Mouse (Mus musculus) embryonic stem cell, embryonic (primary cell): ENCODE measurements around the gene Klhl24.

Experiments
- CTCF ChIA-PET, 4 experiments: fragments of 300-600 bp in 2 of 4; fragments of 350-600 bp in 2 of 4; sonication (Branson Sonifier 250); formaldehyde crosslinking; loops; one replicate each; lab custom pipeline; 2022; ENCODE audit warnings: inconsistent platforms in 2 of 4; lab: Charles Lee
- POLR2A ChIA-PET, 4 experiments: fragments of 300-600 bp in 2 of 4; fragments of 350-600 bp in 2 of 4; sonication (Branson Sonifier 250); formaldehyde crosslinking; loops; one replicate each; lab custom pipeline; 2022; ENCODE audit warnings: antibody characterized with exemption in 4 of 4, inconsistent platforms in 1 of 4; lab: Charles Lee

Gene Klhl24

DNA sequence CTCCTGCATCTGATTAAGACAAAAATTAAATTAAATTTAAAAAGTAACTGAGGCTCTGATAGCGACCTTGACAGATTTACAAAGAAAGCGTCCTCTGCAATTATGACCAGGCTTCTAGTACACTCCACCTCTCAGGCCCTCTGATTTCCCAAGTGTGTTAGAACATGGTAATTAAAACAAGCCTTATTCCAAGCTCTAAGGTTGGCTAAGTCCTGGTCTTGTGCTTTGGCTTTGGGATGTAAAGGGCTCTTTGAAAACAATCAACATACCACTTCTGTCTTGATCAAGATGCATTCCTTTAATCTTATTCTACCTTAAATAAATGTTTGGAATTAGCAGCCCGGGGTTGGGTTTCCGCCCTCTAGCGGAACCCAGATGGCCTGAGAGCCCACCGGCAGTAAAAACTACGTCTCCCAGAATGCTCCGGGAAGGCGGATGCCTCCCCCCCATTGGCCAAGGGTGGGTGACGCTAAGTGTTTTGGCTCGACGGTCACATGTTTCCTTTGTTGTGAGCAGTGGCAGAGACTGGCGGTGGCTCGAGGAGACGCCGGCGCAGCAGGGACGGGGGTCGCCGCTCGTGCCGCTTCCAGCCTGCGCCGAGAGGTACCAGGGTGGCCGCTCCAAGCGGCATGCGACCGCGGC, at the start of gene Klhl24:
Klhl24 (plus strand) TSS at position 474 of the 642 bp plus-strand sequence.
- ChIA-PET CTCF (no interaction called here), POLR2A (interaction anchor here in 3 of 4 experiments (0.6 to 2.3 kb wide), 9 partner anchors 9 to 329 kb away, joined by 3 to 8 read pairs (median 3); partner anchors contain the start of gene Abcc5 (in 1 of the 3))

DNA sequence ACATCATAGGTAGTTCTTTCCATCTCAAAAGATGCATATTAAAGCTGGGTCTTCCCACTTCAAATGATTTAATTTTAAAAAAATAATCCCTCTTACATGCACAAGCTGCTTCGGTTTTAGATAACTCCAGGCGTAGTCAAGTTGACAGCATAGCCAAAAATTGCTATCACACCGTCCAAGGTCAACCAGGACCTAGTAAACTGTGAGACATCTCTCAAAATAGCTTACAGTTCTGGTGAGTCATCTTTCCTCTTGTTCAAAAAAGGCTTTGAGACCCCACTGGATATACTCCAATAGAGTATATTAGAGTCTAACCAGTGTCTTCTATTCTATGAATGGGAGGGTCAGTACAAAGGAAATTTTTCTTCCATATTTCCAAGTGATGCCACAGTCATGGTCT, 44.7 kb upstream of the Klhl24 start:
- ChIA-PET CTCF (interaction anchor here in 1 of 4 experiments (0.6 kb wide), 1 partner anchor 369 kb away, joined by 11 read pairs; no protein-coding TSS in a partner anchor), POLR2A (interaction anchor here in 1 of 4 experiments (1.1 kb wide), 1 partner anchor 44 kb away, joined by 3 read pairs; no protein-coding TSS in a partner anchor)

DNA sequence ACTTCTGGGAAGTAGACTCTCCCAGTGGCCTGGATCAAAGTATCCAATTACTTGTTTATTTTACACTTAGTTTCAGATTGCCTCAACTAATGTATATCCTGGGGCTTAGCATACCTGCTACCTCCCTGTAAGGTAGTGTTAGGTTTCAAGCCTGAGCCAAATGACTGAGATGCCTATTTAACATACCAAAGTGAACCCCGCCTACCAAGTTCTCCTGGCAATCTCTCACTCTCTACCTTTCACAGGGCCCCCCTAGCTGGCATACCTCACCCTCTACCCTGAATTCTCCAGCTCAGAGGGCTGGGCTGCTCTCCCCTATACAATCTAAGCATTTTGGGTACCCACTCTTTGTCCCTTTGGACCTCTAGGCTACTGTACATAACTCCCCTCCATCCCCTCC, 24.6 kb upstream of the Klhl24 start:
- POLR2A ChIA-PET, result interaction anchor here in 3 of 4 experiments (0.6 to 1.1 kb wide), 6 partner anchors 17 to 26 kb away, joined by 3 to 4 read pairs (median 3); no protein-coding TSS in a partner anchor
- CTCF ChIA-PET, result no interaction called here

DNA sequence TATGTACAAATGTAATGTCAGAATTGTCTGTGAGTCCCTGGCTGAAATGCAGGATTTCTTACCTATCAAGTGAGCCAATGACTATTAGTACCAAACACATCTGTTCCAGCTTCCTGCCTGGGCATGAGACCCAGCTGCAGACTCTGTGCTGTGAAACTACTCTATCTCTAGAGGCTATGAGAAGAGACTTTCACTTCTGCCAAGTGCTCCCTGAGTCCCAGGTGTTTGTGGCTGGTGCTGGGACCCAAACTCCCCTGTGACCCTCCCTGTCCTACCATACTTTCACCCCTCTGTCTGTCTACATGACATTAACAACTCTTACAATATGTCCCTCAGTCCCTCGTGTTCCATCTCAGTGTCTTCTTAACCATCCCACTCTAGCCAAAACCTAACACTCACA, 20.7 kb upstream of the Klhl24 start:
- CTCF ChIA-PET, result no interaction called here
- POLR2A ChIA-PET, result interaction anchor here in 2 of 4 experiments (0.6 to 1.6 kb wide), 3 partner anchors 21 to 387 kb away, joined by 3 read pairs; no protein-coding TSS in a partner anchor

DNA sequence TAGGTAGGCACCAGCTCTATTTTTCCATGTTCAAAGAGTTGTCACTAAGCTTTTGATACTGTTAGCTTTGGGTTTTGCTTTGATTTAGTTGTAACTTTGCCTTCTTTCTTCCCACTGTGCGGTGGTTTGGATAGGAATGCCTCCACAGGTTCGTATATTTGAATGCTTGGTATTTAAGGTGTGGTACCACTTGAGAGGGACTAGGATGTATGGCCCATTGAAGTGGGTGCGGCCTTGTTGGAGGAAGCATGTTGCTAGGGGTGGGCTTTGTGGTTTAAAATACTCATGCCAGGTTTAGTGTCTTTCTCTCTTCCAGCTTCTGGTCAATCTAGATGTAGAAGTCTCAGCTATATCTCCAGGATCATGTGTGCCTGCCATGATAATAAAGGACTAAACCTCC, 17.1 kb upstream of the Klhl24 start:
- POLR2A ChIA-PET, result interaction anchor here in 1 of 4 experiments (0.7 to 2.1 kb wide), 4 partner anchors 13 to 186 kb away, joined by 3 to 8 read pairs (median 4); no protein-coding TSS in a partner anchor
- CTCF ChIA-PET, result interaction anchor here in 1 of 4 experiments (0.6 kb wide), 1 partner anchor 123 kb away, joined by 3 read pairs; no protein-coding TSS in a partner anchor

DNA sequence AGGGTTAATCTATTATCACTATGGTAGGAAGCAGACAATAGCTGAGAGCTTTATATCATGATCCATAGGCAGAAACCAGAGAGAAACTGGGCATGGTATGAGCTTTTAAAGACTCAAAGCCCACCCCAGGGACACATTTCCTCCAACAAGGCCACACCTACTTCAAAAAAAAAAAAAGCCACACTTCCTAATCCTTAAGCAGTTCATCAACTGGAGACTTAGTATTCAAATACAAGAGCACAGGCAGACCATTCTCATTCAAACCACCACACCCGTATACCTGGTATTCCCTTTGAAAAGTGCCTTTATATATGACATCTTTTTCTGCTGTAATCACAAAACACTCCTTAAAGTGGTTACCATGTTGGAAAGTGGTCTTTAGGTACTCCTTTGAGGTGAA, 12.7 kb upstream of the Klhl24 start:
- ChIA-PET POLR2A (interaction anchor here in 3 of 4 experiments (0.6 to 4.0 kb wide), 13 partner anchors 9 to 311 kb away, joined by 3 to 11 read pairs (median 4); partner anchors contain the start of gene Klhl24 (in 1 of the 3)), CTCF (no interaction called here)

DNA sequence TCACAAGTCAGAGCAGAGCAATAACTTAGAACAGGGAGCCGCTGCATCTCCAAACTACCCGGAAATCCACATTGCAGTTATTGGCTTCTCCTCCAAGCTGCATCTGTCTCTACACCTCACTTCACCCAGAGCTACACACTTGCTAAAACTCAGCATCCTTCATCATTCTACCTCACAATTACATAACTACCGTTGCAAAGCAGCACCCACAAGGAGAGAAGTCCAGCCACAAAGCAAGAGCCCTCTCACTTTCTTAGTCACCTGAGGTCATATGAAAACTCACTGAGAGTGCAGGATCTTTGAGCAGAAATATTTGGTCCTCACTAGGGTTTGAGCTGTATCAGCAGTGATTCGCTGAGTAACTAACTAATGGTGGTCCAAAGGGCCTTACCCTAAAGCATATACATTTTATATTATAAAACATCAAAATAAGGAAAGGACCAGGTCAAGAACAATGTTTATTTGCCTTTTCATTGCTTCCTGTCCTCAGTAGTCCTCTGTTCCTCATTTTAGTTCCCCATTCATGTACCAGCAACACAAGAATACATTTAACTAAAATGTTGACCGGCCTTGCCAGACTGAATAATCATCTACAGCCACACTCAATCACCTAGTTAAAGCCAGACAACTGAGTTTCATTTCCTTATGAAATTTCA, 12.0 kb upstream of the Klhl24 start:
- CTCF ChIA-PET, result no interaction called here

DNA sequence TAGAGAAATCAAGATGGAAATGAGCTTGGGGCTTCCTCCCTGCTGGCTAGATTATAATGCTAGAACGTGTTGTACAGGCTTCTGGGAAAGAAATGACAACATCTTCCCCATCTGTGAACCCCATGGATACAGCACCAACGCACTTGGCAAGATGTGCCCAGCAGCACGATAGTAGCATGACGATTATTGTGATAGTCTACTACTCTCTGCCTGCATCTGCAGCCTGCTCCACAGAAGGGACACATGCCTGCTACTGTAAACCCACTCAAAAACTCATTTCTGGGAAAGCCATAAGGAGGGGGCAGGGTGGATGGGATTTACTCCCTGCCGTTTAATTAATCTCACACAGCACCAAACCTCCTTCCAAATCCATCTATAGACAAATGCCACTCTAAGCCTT, 10.4 kb upstream of the Klhl24 start:
- POLR2A ChIA-PET, result no interaction called here
- CTCF ChIA-PET, result no interaction called here

More for the DNA sequence above, 12.0 kb upstream of the Klhl24 start:
- POLR2A ChIA-PET, result interaction anchor here in 2 of 4 experiments (1.2 to 2.1 kb wide), 4 partner anchors 8 to 30 kb away, joined by 3 to 10 read pairs (median 6); no protein-coding TSS in a partner anchor

DNA sequence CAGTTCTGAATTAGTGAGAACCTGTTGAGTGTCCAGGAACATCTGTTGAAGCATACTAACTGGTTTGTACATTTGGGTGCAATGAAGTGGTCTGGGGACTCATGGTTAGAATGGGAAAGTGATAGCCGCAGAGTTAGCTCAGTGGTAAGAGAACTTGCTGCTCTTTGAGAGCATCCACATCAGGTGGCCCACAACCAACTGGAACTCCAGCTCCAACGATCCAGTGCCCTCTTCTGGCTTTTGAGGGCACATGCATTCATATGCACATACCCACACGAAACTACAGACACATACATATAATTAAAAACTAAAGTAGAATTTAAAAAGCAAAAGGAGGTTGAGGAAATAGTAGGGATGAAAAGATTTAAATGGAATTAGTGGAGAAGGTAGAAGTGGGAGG, 7.7 kb upstream of the Klhl24 start:
- ChIA-PET CTCF (no interaction called here), POLR2A (interaction anchor here in 2 of 4 experiments (0.6 to 1.4 kb wide), 3 partner anchors 9 to 1207 kb away, joined by 3 to 6 read pairs (median 4); no protein-coding TSS in a partner anchor)

DNA sequence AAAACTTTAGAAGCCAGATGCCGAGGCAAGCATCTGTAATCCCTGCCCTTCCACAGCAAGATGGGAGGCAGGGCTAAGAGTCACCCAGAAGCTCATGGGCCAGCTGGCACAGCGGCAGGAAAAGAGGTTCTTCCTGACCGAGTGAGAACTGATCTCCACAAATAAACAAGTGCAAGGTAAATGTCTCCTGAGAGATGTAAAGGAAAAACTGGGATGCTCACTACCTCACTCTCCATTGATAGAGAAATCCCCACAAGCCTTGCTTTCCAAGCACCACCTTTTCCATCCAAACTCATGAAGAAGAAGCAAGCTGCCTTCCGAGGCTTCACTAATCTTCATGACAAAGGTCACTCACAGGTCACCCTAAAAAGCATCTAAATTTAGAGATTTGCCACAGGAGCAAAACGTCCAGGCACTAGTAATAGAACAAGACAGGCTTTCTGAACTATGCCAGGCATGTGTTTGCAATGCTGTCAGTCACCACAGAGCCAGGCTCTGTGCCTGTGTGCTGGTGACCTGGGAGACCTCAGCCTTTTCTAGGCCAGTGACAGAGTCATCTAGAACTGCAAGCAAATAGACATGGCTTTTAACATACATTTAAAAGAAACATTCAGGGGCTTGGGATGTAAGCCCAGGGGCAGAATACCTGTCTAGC, 6.3 kb upstream of the Klhl24 start:
- CTCF ChIA-PET, result interaction anchor here in 2 of 4 experiments (0.6 to 0.7 kb wide), 2 partner anchors 90 to 118 kb away, joined by 5 to 7 read pairs; no protein-coding TSS in a partner anchor
- POLR2A ChIA-PET, result no interaction called here

DNA sequence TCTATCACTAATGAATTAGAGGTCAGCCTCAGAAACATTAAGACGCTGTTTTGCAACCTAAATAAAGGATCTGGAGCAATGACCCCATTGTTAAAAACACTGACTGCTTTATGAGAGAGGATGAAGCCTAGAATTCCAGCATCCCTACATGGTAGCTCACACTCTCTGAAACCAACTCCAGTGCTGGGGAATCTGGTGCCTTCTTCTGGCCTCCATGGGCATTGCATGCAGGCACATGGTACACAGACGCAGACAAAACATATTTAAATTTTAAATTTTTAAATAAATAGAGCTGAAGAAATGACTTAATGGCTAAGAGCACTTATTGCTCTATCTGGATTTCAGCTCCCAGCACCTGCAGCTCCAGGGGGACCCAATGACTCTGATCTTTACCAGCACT, 1.4 kb upstream of the Klhl24 start:
- ChIA-PET POLR2A (interaction anchor here in 3 of 4 experiments (0.5 to 2.3 kb wide), 13 partner anchors 10 to 1242 kb away, joined by 3 to 8 read pairs (median 4); partner anchors contain the start of genes Abcc5 (in 1 of the 3) and B3gnt5 (in 1 of the 3)), CTCF (interaction anchor here in 2 of 4 experiments (0.5 to 0.6 kb wide), 3 partner anchors 34 to 1302 kb away, joined by 3 to 6 read pairs (median 5); no protein-coding TSS in a partner anchor)

DNA sequence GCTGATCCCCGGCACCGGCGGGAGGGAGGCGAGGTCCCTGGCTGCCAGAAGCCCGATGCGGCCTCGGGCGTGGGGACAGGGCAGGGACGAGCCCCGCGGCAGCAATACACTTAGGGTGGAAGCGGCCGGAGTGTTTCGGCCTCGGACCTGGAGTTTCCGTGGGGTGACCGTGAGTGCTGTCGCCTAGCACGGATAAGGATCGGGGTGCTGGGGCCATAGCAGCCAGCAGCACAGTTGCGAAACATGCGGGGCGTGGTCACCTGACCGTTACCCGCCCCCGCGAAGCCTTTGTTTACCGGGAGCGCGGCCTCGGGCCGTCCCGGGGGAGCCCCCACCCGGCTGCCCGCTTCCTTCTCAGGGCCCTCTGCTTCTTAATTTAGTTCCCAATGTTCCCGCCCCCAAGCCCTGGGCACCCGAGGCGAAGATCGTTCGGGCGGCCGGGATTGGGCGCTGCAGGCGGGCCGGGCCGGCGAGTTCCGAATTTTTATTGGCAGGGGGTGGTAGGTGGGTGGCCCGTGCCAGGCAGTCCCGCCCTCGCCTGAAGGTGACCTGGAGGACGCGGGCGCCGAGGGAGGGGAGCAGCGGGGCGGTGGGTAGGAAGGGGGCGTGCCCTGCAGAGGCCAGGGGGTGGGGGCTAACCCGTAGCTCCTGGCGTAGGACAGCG, 501 bp downstream of the Klhl24 start:
- ChIA-PET CTCF (interaction anchor here in 3 of 4 experiments (0.5 to 1.4 kb wide), 5 partner anchors 13 to 1101 kb away, joined by 3 to 5 read pairs (median 4); no protein-coding TSS in a partner anchor), POLR2A (interaction anchor here in 3 of 4 experiments (0.5 to 3.4 kb wide), 59 partner anchors 8 to 732 kb away, joined by 3 to 41 read pairs (median 4); partner anchors contain the start of genes B3gnt5 (in 3 of the 3), Yeats2 (in 3 of the 3), Clcn2 (in 1 of the 3) and Eif2b5 (in 1 of the 3))

DNA sequence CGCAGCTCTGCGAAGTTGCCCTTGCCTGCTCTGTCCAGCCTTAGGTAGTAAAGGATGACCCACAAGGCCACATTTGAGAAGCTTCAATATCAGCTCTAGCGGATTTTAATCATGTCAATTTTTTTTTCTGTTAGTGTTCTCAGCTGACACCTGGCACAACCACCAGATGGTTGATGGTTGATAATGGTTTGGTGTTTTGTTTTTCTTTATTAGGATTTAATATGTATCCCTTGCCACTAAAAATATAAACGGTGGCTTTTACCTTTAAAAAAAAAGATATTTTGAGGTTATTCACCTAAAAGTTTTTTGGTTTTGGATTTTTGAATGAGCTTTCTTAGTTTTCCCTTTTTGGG, 1.0 kb downstream of the Klhl24 start:
- ChIA-PET CTCF (interaction anchor here in 3 of 4 experiments (0.5 to 1.4 kb wide), 8 partner anchors 12 to 1101 kb away, joined by 3 to 5 read pairs (median 4); no protein-coding TSS in a partner anchor), POLR2A (interaction anchor here in 3 of 4 experiments (0.5 to 3.4 kb wide), 61 partner anchors 9 to 733 kb away, joined by 3 to 41 read pairs (median 4); partner anchors contain the start of genes B3gnt5 (in 3 of the 3), Yeats2 (in 3 of the 3), Clcn2 (in 1 of the 3) and Eif2b5 (in 1 of the 3))

DNA sequence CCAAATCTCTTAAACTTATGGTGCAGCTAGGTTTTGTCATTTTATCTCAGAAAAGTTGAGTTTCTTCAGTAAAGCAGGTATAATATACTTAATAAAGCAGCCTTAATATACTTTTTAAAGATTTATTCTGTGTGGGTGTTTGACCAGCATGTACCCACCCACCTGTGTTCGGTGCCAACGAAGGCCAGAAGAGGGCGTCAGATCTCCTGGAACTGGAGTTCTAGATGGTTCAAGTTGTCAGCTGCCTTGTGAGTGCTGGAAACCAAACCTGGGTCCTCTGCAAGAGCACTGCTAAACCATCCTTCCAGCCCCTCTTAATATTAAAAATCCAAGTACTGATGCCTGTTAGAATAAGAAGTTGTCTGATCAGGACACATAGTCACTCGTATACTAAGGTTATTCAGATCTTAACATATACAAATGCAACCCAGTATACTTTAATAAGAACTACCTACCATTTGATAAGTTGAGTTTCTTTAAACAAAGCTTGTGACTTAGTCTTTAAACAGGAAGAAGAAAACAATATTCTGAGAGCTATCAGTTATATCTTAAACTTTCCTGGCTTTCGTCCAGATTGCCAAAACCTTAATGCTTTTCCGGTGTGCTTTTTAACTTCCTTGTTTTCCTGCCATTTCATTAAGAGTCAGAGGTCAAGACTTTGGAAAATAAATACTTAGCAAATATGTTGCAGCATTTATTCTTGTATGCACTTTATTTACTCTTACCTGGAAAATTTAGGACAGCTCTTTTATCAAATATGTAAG, 1.7 kb downstream of the Klhl24 start:
- CTCF ChIA-PET, result interaction anchor here (0.6 to 1.4 kb wide), 8 partner anchors 9 to 666 kb away, joined by 3 to 5 read pairs (median 3); no protein-coding TSS in a partner anchor
- POLR2A ChIA-PET, result interaction anchor here in 3 of 4 experiments (0.5 to 3.4 kb wide), 49 partner anchors 9 to 733 kb away, joined by 3 to 41 read pairs (median 3); partner anchors contain the start of genes B3gnt5 (in 3 of the 3), Yeats2 (in 3 of the 3), Eif2b5 (in 1 of the 3) and Map6d1 (in 1 of the 3)

DNA sequence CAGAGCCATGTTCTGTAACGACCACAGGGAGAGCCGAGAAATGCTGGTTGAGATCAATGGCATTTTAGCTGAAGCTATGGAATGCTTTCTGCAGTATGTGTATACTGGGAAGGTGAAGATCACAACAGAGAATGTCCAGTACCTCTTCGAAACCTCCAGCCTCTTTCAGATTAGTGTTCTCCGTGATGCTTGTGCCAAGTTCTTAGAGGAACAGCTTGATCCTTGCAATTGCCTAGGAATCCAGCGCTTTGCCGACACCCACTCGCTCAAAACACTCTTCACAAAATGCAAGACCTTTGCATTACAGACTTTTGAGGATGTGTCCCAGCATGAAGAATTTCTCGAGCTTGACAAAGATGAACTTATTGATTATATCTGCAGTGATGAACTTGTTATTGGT, 9.7 kb downstream of the Klhl24 start:
- CTCF ChIA-PET, result no interaction called here
- POLR2A ChIA-PET, result interaction anchor here in 2 of 4 experiments (0.6 to 6.0 kb wide), 8 partner anchors 8 to 37 kb away, joined by 3 to 41 read pairs (median 4); partner anchors contain the start of gene Yeats2 (in 2 of the 2)

DNA sequence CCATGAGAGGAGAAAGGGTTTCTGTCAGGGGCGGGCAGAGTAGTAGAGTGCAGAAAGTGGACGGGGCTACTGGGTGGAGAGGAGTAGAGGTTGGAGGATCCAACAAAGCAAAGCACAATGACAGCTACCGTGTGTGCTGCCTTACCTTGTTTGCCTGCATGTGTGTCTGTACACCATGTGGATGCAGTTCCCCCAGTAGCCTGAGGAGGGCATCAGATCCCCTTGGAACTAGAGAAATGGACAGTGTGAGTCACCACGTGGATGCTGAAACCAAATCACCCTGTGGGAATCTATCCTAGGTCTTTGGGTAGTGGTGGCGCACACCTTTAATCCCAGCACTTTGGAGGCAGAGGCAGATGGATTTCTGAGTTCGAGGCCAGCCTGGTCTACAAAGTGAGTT, 11.6 kb downstream of the Klhl24 start:
- ChIA-PET POLR2A (interaction anchor here in 2 of 4 experiments (1.0 to 6.0 kb wide), 3 partner anchors 9 to 33 kb away, joined by 3 to 41 read pairs (median 16); no protein-coding TSS in a partner anchor), CTCF (no interaction called here)
